Mouse (Mus musculus) kidney, adult 2 months (tissue): ENCODE data around the gene Limch1.

Source experiments
- CTCF ChIP-seq: fragments of 200-500 bp; conservative IDR thresholded peaks from 2 replicates; pipeline ENCODE4 v1.5.1; 2011; ENCODE audit warnings: low read depth, mild to moderate bottlenecking, control low read depth, low read length, moderate library complexity, mixed read lengths; ENCODE audit not compliant: insufficient read depth, insufficient read length
- POLR2A ChIP-seq: fragments of 200-500 bp; IDR thresholded peaks from one replicate; pipeline ENCODE4 v1.6.1; 2011; ENCODE audit warnings: low read depth, low read length, control low read depth

DNA sequence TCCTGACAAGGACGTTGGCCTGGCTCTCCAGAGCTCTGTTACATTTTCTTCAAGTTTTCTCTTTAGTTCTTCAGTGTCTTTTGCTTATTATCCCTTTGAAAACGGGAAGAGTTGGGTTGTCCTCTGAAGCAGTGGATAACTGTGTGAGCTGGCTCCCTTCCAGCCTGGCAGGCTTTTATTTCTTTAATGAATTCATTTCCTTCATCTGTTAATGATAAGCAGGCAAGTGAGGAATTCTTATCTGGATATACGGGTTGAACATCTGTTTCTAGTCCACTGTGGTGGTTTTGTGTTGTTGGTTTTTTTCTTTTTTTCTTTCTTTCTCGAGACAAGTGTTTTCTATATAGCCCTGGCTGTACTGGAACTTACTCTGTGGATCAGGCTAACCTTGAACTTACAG is 22.4 kb downstream of the Limch1 start:
- TF ChIP-seq CTCF, result no peak
- no peak for TF ChIP-seq POLR2A
